In the genomic region with DNA sequence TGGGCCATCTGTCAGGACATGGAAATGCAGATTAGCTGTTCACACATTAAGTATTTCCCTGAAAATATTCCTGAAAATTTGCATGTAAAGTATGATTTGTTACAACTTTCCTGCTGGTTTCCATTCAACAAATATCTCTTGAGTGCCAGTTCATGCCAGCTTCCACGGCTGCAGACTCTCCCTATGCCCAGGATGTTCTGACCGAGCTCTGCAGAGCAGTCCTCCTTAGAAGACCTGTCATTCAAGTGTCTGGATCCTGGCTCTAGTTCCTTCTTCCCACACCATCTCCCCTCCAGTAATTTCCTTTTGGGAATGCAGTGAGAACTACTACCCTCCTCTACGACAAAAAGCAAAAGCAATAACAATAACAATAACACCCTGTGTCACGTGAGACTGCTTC, we compare ENCODE assay signal across 16 mouse cellular contexts.
A peak's percentile ranks its signal among the peaks of the same experiment; 100 is the strongest.
DNase-seq lines count a peak whose midpoint lies in the region; ATAC-seq and TF ChIP-seq lines count a peak whose summit lies in the region.
"Had no signal": no experiment of that assay in that cellular context is flagged by ENCODE, and none has a peak within 500 bp of the region (broad histone marks: within the 10 kb centered on the region; RNA-seq: fewer than 3 reads in every experiment).

No protein-coding gene starts in this region.

- no peak overlapping the region for H3K4me3 ChIP-seq in forebrain, embryonic 14.5 days (ENCODE audit: low read depth, low read length)
- no peak overlapping the region for H3K4me3 ChIP-seq in forebrain, embryonic 11.5 days (ENCODE audit: low read depth, low read length)
- H3K4me3 ChIP-seq in forebrain, embryonic 16.5 days (replicated peaks; ENCODE audit: low read length): no peak overlapping the region
- H3K4me3 ChIP-seq in kidney, embryonic 16.5 days (ENCODE audit: low read length): no peak overlapping the region
- H3K4me3 ChIP-seq: embryonic facial prominence, embryonic 10.5 days; embryonic facial prominence, embryonic 12.5 days had no signal

- no peak overlapping the region for H3K27ac ChIP-seq in forebrain, embryonic 14.5 days (ENCODE audit: low read depth, low read length)
- H3K27ac ChIP-seq in forebrain, embryonic 11.5 days (ENCODE audit: low read depth, low read length): no peak overlapping the region
- peak overlapping the region; percentile 23; the same call in 1 of the 2 replicates for H3K27ac ChIP-seq in forebrain, embryonic 16.5 days (ENCODE audit: low read length)
- H3K27ac ChIP-seq in kidney, embryonic 16.5 days (ENCODE audit: low read length): no peak overlapping the region
- H3K27ac ChIP-seq: embryonic facial prominence, embryonic 10.5 days; embryonic facial prominence, embryonic 12.5 days had no signal

- no peaks in the 10 kb centered on the region for H3K27me3 ChIP-seq in forebrain, embryonic 14.5 days (replicated peaks; ENCODE audit: control insufficient read depth, insufficient read depth, low read length)
- H3K27me3 ChIP-seq in forebrain, embryonic 11.5 days (ENCODE audit: control insufficient read depth, insufficient read depth, low read length): no peaks in the 10 kb centered on the region
- H3K27me3 ChIP-seq in forebrain, embryonic 16.5 days (replicated peaks; ENCODE audit: control insufficient read depth, insufficient read depth, low read length): no peaks in the 10 kb centered on the region
- H3K27me3 ChIP-seq in kidney, embryonic 16.5 days (ENCODE audit: insufficient read depth, low read length): no peaks in the 10 kb centered on the region
- H3K27me3 ChIP-seq: embryonic facial prominence, embryonic 12.5 days had no signal

- H3K36me3 ChIP-seq in forebrain, embryonic 14.5 days (ENCODE audit: control insufficient read depth, insufficient read depth, low read length): no peaks in the 10 kb centered on the region
- no peaks in the 10 kb centered on the region for H3K36me3 ChIP-seq in forebrain, embryonic 11.5 days (ENCODE audit: control insufficient read depth, insufficient read depth, low read length)
- no peaks in the 10 kb centered on the region for H3K36me3 ChIP-seq in forebrain, embryonic 16.5 days (ENCODE audit: control insufficient read depth, insufficient read depth)
- no peaks in the 10 kb centered on the region for H3K36me3 ChIP-seq in kidney, embryonic 16.5 days (ENCODE audit: insufficient read depth, low read length)
- H3K36me3 ChIP-seq: embryonic facial prominence, embryonic 10.5 days; embryonic facial prominence, embryonic 12.5 days had no signal

- WGBS in forebrain, embryonic 14.5 days: 70% methylated on average over 4 of the region's 4 CpGs
- WGBS in forebrain, embryonic 11.5 days: 84% methylated on average over 4 of the region's 4 CpGs
- WGBS in forebrain, embryonic 16.5 days: 46% methylated on average over 4 of the region's 4 CpGs
- 66% methylated on average over 4 of the region's 4 CpGs for WGBS in kidney, embryonic 16.5 days

- H3K4me1 ChIP-seq in forebrain, embryonic 14.5 days (ENCODE audit: control insufficient read depth, insufficient read depth, low read length): no peaks in the 10 kb centered on the region; the same call in 1 of the 2 replicates
- no peaks in the 10 kb centered on the region for H3K4me1 ChIP-seq in forebrain, embryonic 11.5 days (replicated peaks; ENCODE audit: control insufficient read depth, insufficient read depth, low read length)
- H3K4me1 ChIP-seq in forebrain, embryonic 16.5 days (replicated peaks; ENCODE audit: control insufficient read depth, insufficient read depth, low read length): peaks cover 4% of the 10 kb centered on the region; the same call in 1 of the 2 replicates
- H3K4me1 ChIP-seq in kidney, embryonic 16.5 days (ENCODE audit: insufficient read depth, low read length): peaks cover 16% of the 10 kb centered on the region
- H3K4me1 ChIP-seq: embryonic facial prominence, embryonic 10.5 days; embryonic facial prominence, embryonic 12.5 days had no signal

- H3K9me3 ChIP-seq in forebrain, embryonic 14.5 days (replicated peaks; ENCODE audit: control insufficient read depth, low read length): no peaks in the 10 kb centered on the region
- H3K9me3 ChIP-seq in forebrain, embryonic 11.5 days (ENCODE audit: control insufficient read depth, low read length): no peaks in the 10 kb centered on the region
- H3K9me3 ChIP-seq in forebrain, embryonic 16.5 days (ENCODE audit: control insufficient read depth, low read length): no peaks in the 10 kb centered on the region
- H3K9me3 ChIP-seq in kidney, embryonic 16.5 days (ENCODE audit: low read length): no peaks in the 10 kb centered on the region
- H3K9me3 ChIP-seq: embryonic facial prominence, embryonic 10.5 days; embryonic facial prominence, embryonic 12.5 days had no signal

- TF ChIP-seq CTCF in brain, embryonic 14.5 days (IDR thresholded peaks at IDR 0.05; ENCODE audit: borderline replicate concordance, extremely low read depth, insufficient read depth, insufficient read length): no peak

- peak; percentile 34; the same call in 1 of the 2 replicates for ATAC-seq in forebrain, embryonic 14.5 days
- ATAC-seq in forebrain, embryonic 11.5 days (replicated peaks; ENCODE audit: low FRiP score): no peak
- peak; percentile 85 for ATAC-seq in forebrain, embryonic 16.5 days
- no peak for ATAC-seq in kidney, embryonic 16.5 days (ENCODE audit: low FRiP score, low TSS enrichment)

- no peak overlapping the region for H3K9ac ChIP-seq in forebrain, embryonic 14.5 days (ENCODE audit: low read length)
- H3K9ac ChIP-seq in forebrain, embryonic 11.5 days (ENCODE audit: low read length): no peak overlapping the region
- H3K9ac ChIP-seq in forebrain, embryonic 16.5 days (replicated peaks; ENCODE audit: low read depth, low read length): no peak overlapping the region
- H3K9ac ChIP-seq in kidney, embryonic 16.5 days (replicated peaks; ENCODE audit: low read length): no peak overlapping the region
- H3K9ac ChIP-seq: embryonic facial prominence, embryonic 12.5 days had no signal

- TF ChIP-seq POLR2A in brain, embryonic 14.5 days (IDR thresholded peaks at IDR 0.05; ENCODE audit: borderline replicate concordance, extremely low read depth, insufficient read depth, insufficient read length, poor library complexity, severe bottlenecking): no peak

- DNase-seq in forebrain, embryonic 14.5 days (ENCODE audit: low spot score): peak; percentile 49
- no peak for DNase-seq in forebrain, embryonic 11.5 days (ENCODE audit: low spot score)
- peak; percentile 44 for DNase-seq in brain, embryonic 14.5 days (ENCODE audit: low read depth)
- DNase-seq in urinary bladder, postnatal 25 days (ENCODE audit: low spot score): no peak
- DNase-seq: adrenal gland, adult 2 months; adrenal gland, postnatal 10 days; adrenal gland, postnatal 25 days; cerebellum, adult 11-12 months; cerebellum, adult 2 months; cerebellum, adult 9-10 months; cerebellum, postnatal 10 days; cerebellum, postnatal 25 days had no signal

- no peak overlapping the region for H3K4me2 ChIP-seq in forebrain, embryonic 14.5 days (ENCODE audit: low read length)
- H3K4me2 ChIP-seq in forebrain, embryonic 11.5 days (ENCODE audit: low read depth, low read length, severe bottlenecking): no peak overlapping the region
- H3K4me2 ChIP-seq in forebrain, embryonic 16.5 days (ENCODE audit: low read length): no peak overlapping the region
- no peak overlapping the region for H3K4me2 ChIP-seq in kidney, embryonic 16.5 days (replicated peaks; ENCODE audit: low read depth, low read length)
- H3K4me2 ChIP-seq: embryonic facial prominence, embryonic 12.5 days had no signal

Comparison
In these comparisons a context has a peak if more than half of its experiments do, and no peak if none do; other contexts are left out.
1. ATAC-seq: peak in forebrain, embryonic 14.5 days (single experiment) and forebrain, embryonic 16.5 days (single experiment); none in forebrain, embryonic 11.5 days (single experiment) and kidney, embryonic 16.5 days (single experiment).
2. DNase-seq: peak in forebrain, embryonic 14.5 days (single experiment) and brain, embryonic 14.5 days (single experiment); none in forebrain, embryonic 11.5 days (single experiment) and urinary bladder, postnatal 25 days (single experiment).